ENCODE assay signal across 46 mouse cellular contexts in genomic region chr2:154779648-154780047, GRCm38 (mm10). TPM values are rescaled to one million over a fixed set of nuclear protein-coding genes. Genes with fewer than 3 reads are reported as not detected.
"Had no signal": no experiment of that assay in that cellular context is flagged by ENCODE, and none has a peak within 500 bp of the region (broad histone marks: within the 10 kb centered on the region; RNA-seq: fewer than 3 reads in every experiment).

No protein-coding gene starts in this region.

- H3K9me3 ChIP-seq: limb, embryonic 13.5 days; limb, embryonic 15.5 days; liver, embryonic 12.5 days; liver, embryonic 13.5 days; liver, embryonic 15.5 days; lung, embryonic 15.5 days; megakaryocyte, embryonic 14.5 days; midbrain, embryonic 10.5 days; midbrain, embryonic 12.5 days; midbrain, embryonic 13.5 days; midbrain, embryonic 15.5 days had no signal

- H3K4me3 ChIP-seq: left cerebral cortex, adult 2 months; limb, embryonic 13.5 days; limb, embryonic 15.5 days; liver, embryonic 12.5 days; liver, embryonic 13.5 days; liver, embryonic 15.5 days; lung, embryonic 15.5 days; megakaryocyte, embryonic 14.5 days; midbrain, embryonic 10.5 days; midbrain, embryonic 12.5 days; midbrain, embryonic 13.5 days; midbrain, embryonic 15.5 days; myocyte had no signal

- H3K27ac ChIP-seq: left cerebral cortex, adult 2 months; limb, embryonic 13.5 days; limb, embryonic 15.5 days; liver, embryonic 12.5 days; liver, embryonic 13.5 days; liver, embryonic 14.5 days; liver, embryonic 15.5 days; lung, embryonic 15.5 days; macrophage; midbrain, embryonic 10.5 days; midbrain, embryonic 12.5 days; midbrain, embryonic 13.5 days; midbrain, embryonic 15.5 days had no signal

- H3K36me3 ChIP-seq: limb, embryonic 13.5 days; limb, embryonic 15.5 days; liver, embryonic 12.5 days; liver, embryonic 13.5 days; liver, embryonic 15.5 days; lung, embryonic 15.5 days; midbrain, embryonic 10.5 days; midbrain, embryonic 12.5 days; midbrain, embryonic 13.5 days; midbrain, embryonic 15.5 days had no signal

- ATAC-seq: liver, embryonic 12.5 days; liver, postnatal 0 days; lung, postnatal 0 days; midbrain, embryonic 13.5 days; midbrain, embryonic 15.5 days; midbrain, embryonic 16.5 days had no signal

- H3K9ac ChIP-seq: limb, embryonic 13.5 days; limb, embryonic 15.5 days; liver, embryonic 12.5 days; liver, embryonic 13.5 days; liver, embryonic 14.5 days; liver, embryonic 15.5 days; liver, postnatal 0 days; lung, embryonic 14.5 days; lung, embryonic 15.5 days; midbrain, embryonic 12.5 days; midbrain, embryonic 13.5 days; midbrain, embryonic 15.5 days had no signal

- H3K4me1 ChIP-seq: lung, embryonic 15.5 days had no signal

- DNase-seq: left cerebral cortex, postnatal 4 days; liver; liver, embryonic 13.5 days; liver, postnatal 0 days; lung, adult 18-20 months; lung, adult 2 months; lung, embryonic 14.5 days; lung, postnatal 10 days; lung, postnatal 14 days; lung, postnatal 36 days; lung, postnatal 4 days; midbrain, embryonic 14.5 days had no signal

- H3K4me2 ChIP-seq: limb, embryonic 13.5 days; limb, embryonic 15.5 days; liver, embryonic 11.5 days; liver, embryonic 12.5 days; liver, embryonic 13.5 days; liver, embryonic 15.5 days; lung, embryonic 14.5 days; lung, embryonic 15.5 days; midbrain, embryonic 11.5 days; midbrain, embryonic 12.5 days; midbrain, embryonic 13.5 days; midbrain, embryonic 15.5 days had no signal

- H3K27me3 ChIP-seq: limb, embryonic 13.5 days; limb, embryonic 15.5 days; lung, embryonic 15.5 days; midbrain, embryonic 12.5 days; midbrain, embryonic 13.5 days; midbrain, embryonic 15.5 days had no signal

RNA-seq across cellular contexts. Expression of gene Gm14214, which starts 9.8 kb away (rescaled TPM):
- total RNA-seq: left cerebral cortex, adult 18-20 months; left cerebral cortex, adult 2 months; left cerebral cortex, adult 8-10 months; left cerebral cortex, postnatal 10 days; left cerebral cortex, postnatal 14 days; left cerebral cortex, postnatal 25 days; left cerebral cortex, postnatal 36 days; left cerebral cortex, postnatal 4 days; liver, adult 2 months; megakaryocyte progenitor cell, adult 5-6 weeks; megakaryocyte, adult 5-6 weeks; megakaryocyte-erythroid progenitor cell, adult 5-6 weeks; midbrain, postnatal 0 days; monocyte, adult 5-6 weeks had no signal
- polyA plus RNA-seq: limb, embryonic 11.5 days; limb, embryonic 13.5 days; limb, embryonic 14.5 days; limb, embryonic 15.5 days; liver, adult 2 months; liver, embryonic 11.5 days; liver, embryonic 12.5 days; liver, embryonic 13.5 days; liver, embryonic 14.5 days; liver, embryonic 15.5 days; liver, embryonic 16.5 days; liver, postnatal 0 days; lung, adult 2 months; lung, embryonic 14.5 days; lung, embryonic 15.5 days; lung, embryonic 16.5 days; lung, postnatal 0 days; macrophage; midbrain, embryonic 10.5 days; midbrain, embryonic 11.5 days; midbrain, embryonic 12.5 days; midbrain, embryonic 13.5 days; midbrain, embryonic 14.5 days; midbrain, embryonic 15.5 days; midbrain, embryonic 16.5 days; midbrain, postnatal 0 days; myocyte had no signal

RNA-seq across cellular contexts. Expression of gene a, which starts 11.6 kb away (rescaled TPM):
- total RNA-seq: left cerebral cortex, adult 18-20 months; left cerebral cortex, adult 2 months; left cerebral cortex, adult 8-10 months; left cerebral cortex, postnatal 14 days; left cerebral cortex, postnatal 25 days; left cerebral cortex, postnatal 36 days; liver, adult 2 months; megakaryocyte progenitor cell, adult 5-6 weeks; megakaryocyte, adult 5-6 weeks; megakaryocyte-erythroid progenitor cell, adult 5-6 weeks; midbrain, postnatal 0 days; monocyte, adult 5-6 weeks had no signal
- polyA plus RNA-seq: liver, adult 2 months; liver, embryonic 16.5 days; liver, postnatal 0 days; lung, adult 2 months; lung, embryonic 14.5 days; lung, embryonic 15.5 days; lung, embryonic 16.5 days; lung, postnatal 0 days; macrophage; myocyte had no signal
